ENCODE assay signal across 8 mouse cellular contexts in genomic region chr11:77808051-77808465, GRCm38 (mm10). TPM values are rescaled to one million over a fixed set of nuclear protein-coding genes. Genes with fewer than 3 reads are reported as not detected.
DNase-seq lines count a peak whose midpoint lies in the region; ATAC-seq and TF ChIP-seq lines count a peak whose summit lies in the region.

No protein-coding gene starts in this region.

- no peak for TF ChIP-seq EP300 in heart, postnatal 0 days (IDR thresholded peaks at IDR 0.05; ENCODE audit: low read depth)

- 6% methylated on average over 5 of the region's 5 CpGs for WGBS in forebrain, embryonic 12.5 days
- 5% methylated on average over 5 of the region's 5 CpGs for WGBS in forebrain, embryonic 15.5 days
- 48% methylated on average over 5 of the region's 5 CpGs for WGBS in neural tube, embryonic 13.5 days
- WGBS in neural tube, embryonic 15.5 days = 47% methylated on average over 5 of the region's 5 CpGs
- WGBS in heart, postnatal 0 days = 28% methylated on average over 5 of the region's 5 CpGs
- 49% methylated on average over 5 of the region's 5 CpGs for WGBS in stomach, embryonic 16.5 days

- peak; percentile 66 for DNase-seq in heart, postnatal 0 days (ENCODE audit: low spot score)
- no peak for DNase-seq in ovary, postnatal 14 days (ENCODE audit: low spot score)
- DNase-seq in thymus, postnatal 0 days (ENCODE audit: low spot score) = no peak

- H3K4me2 ChIP-seq in forebrain, embryonic 12.5 days = no peak overlapping the region; the same call in 1 of the 2 replicates
- H3K4me2 ChIP-seq in forebrain, embryonic 15.5 days (replicated peaks) = no peak overlapping the region
- no peak overlapping the region for H3K4me2 ChIP-seq in neural tube, embryonic 13.5 days
- no peak overlapping the region for H3K4me2 ChIP-seq in neural tube, embryonic 15.5 days
- H3K4me2 ChIP-seq in heart, postnatal 0 days (ENCODE audit: low read depth, low read length) = no peak overlapping the region; the same call in 1 of the 2 replicates
- H3K4me2 ChIP-seq in stomach, embryonic 16.5 days (ENCODE audit: low read depth, low read length) = no peak overlapping the region

- no peak for ATAC-seq in forebrain, embryonic 12.5 days (ENCODE audit: low FRiP score)
- ATAC-seq in forebrain, embryonic 15.5 days (replicated peaks) = no peak
- ATAC-seq in neural tube, embryonic 13.5 days (ENCODE audit: low read depth) = no peak
- ATAC-seq in neural tube, embryonic 15.5 days (ENCODE audit: low FRiP score) = no peak
- ATAC-seq in heart, postnatal 0 days (ENCODE audit: insufficient read depth, low read depth) = peak; percentile 78
- 0 out of 2 replicates have a peak, but pooled peaks have one; percentile 38 for ATAC-seq in stomach, embryonic 16.5 days (ENCODE audit: insufficient read depth, low FRiP score)

- H3K4me3 ChIP-seq in forebrain, embryonic 12.5 days (replicated peaks) = no peak overlapping the region
- no peak overlapping the region for H3K4me3 ChIP-seq in forebrain, embryonic 15.5 days
- H3K4me3 ChIP-seq in neural tube, embryonic 13.5 days = no peak overlapping the region
- H3K4me3 ChIP-seq in neural tube, embryonic 15.5 days (replicated peaks) = no peak overlapping the region
- H3K4me3 ChIP-seq in heart, postnatal 0 days (ENCODE audit: low read depth, low read length) = no peak overlapping the region
- no peak overlapping the region for H3K4me3 ChIP-seq in stomach, embryonic 16.5 days (replicated peaks; ENCODE audit: low read length)

- no peak overlapping the region for H3K9ac ChIP-seq in forebrain, embryonic 12.5 days
- no peak overlapping the region for H3K9ac ChIP-seq in forebrain, embryonic 15.5 days (replicated peaks)
- 0 out of 2 replicates have a peak overlapping the region, but pooled peaks have one; percentile 19 for H3K9ac ChIP-seq in neural tube, embryonic 13.5 days
- H3K9ac ChIP-seq in neural tube, embryonic 15.5 days (replicated peaks) = no peak overlapping the region
- H3K9ac ChIP-seq in heart, postnatal 0 days (replicated peaks; ENCODE audit: low read depth, low read length) = peak overlapping the region; percentile 42; the same call in 1 of the 2 replicates
- no peak overlapping the region for H3K9ac ChIP-seq in stomach, embryonic 16.5 days (ENCODE audit: low read length)

- peaks cover 37% of the 10 kb centered on the region for H3K4me1 ChIP-seq in forebrain, embryonic 12.5 days
- peaks cover 39% of the 10 kb centered on the region for H3K4me1 ChIP-seq in forebrain, embryonic 15.5 days
- peaks cover 32% of the 10 kb centered on the region for H3K4me1 ChIP-seq in neural tube, embryonic 13.5 days (replicated peaks)
- peaks cover 23% of the 10 kb centered on the region; the same call in 1 of the 2 replicates for H3K4me1 ChIP-seq in neural tube, embryonic 15.5 days
- H3K4me1 ChIP-seq in heart, postnatal 0 days (ENCODE audit: control insufficient read depth, insufficient read depth) = peaks cover 62% of the 10 kb centered on the region
- H3K4me1 ChIP-seq in stomach, embryonic 16.5 days (ENCODE audit: control insufficient read depth, insufficient read depth, low read length) = 0 out of 2 replicates have a peak, but pooled peaks cover 7% of the 10 kb centered on the region

- no peaks in the 10 kb centered on the region for H3K27me3 ChIP-seq in forebrain, embryonic 12.5 days
- no peaks in the 10 kb centered on the region for H3K27me3 ChIP-seq in forebrain, embryonic 15.5 days
- H3K27me3 ChIP-seq in neural tube, embryonic 13.5 days = no peaks in the 10 kb centered on the region
- no peaks in the 10 kb centered on the region for H3K27me3 ChIP-seq in neural tube, embryonic 15.5 days (replicated peaks)
- H3K27me3 ChIP-seq in heart, postnatal 0 days (ENCODE audit: control insufficient read depth, insufficient read depth, low read length) = no peaks in the 10 kb centered on the region
- no peaks in the 10 kb centered on the region for H3K27me3 ChIP-seq in stomach, embryonic 16.5 days (ENCODE audit: control insufficient read depth, insufficient read depth, low read length)

- H3K36me3 ChIP-seq in forebrain, embryonic 12.5 days (replicated peaks) = peaks cover 8% of the 10 kb centered on the region; the same call in 1 of the 2 replicates
- 0 out of 2 replicates have a peak, but pooled peaks cover 3% of the 10 kb centered on the region for H3K36me3 ChIP-seq in forebrain, embryonic 15.5 days
- peaks cover 8% of the 10 kb centered on the region for H3K36me3 ChIP-seq in neural tube, embryonic 13.5 days
- peaks cover 5% of the 10 kb centered on the region; the same call in 1 of the 2 replicates for H3K36me3 ChIP-seq in neural tube, embryonic 15.5 days
- peaks cover 15% of the 10 kb centered on the region for H3K36me3 ChIP-seq in heart, postnatal 0 days (replicated peaks; ENCODE audit: control insufficient read depth, insufficient read depth, low read length)
- H3K36me3 ChIP-seq in stomach, embryonic 16.5 days (ENCODE audit: control insufficient read depth, insufficient read depth, low read length) = no peaks in the 10 kb centered on the region

- no peaks in the 10 kb centered on the region for H3K9me3 ChIP-seq in forebrain, embryonic 12.5 days
- no peaks in the 10 kb centered on the region for H3K9me3 ChIP-seq in forebrain, embryonic 15.5 days
- no peaks in the 10 kb centered on the region for H3K9me3 ChIP-seq in neural tube, embryonic 13.5 days
- no peaks in the 10 kb centered on the region for H3K9me3 ChIP-seq in neural tube, embryonic 15.5 days (replicated peaks)
- H3K9me3 ChIP-seq in heart, postnatal 0 days (replicated peaks; ENCODE audit: control insufficient read depth, low read length) = no peaks in the 10 kb centered on the region
- no peaks in the 10 kb centered on the region for H3K9me3 ChIP-seq in stomach, embryonic 16.5 days (replicated peaks; ENCODE audit: control insufficient read depth, low read length)

- 0 out of 2 replicates have a peak overlapping the region, but pooled peaks have one; percentile 14 for H3K27ac ChIP-seq in forebrain, embryonic 12.5 days
- no peak overlapping the region; the same call in 1 of the 2 replicates for H3K27ac ChIP-seq in forebrain, embryonic 15.5 days (replicated peaks)
- no peak overlapping the region for H3K27ac ChIP-seq in neural tube, embryonic 13.5 days (replicated peaks)
- no peak overlapping the region for H3K27ac ChIP-seq in neural tube, embryonic 15.5 days (replicated peaks)
- H3K27ac ChIP-seq in heart, postnatal 0 days (ENCODE audit: low read depth) = peak overlapping the region; percentile 82
- no peak overlapping the region for H3K27ac ChIP-seq in stomach, embryonic 16.5 days (ENCODE audit: low read length)

- TF ChIP-seq CTCF in heart, postnatal 0 days (IDR thresholded peaks at IDR 0.05; ENCODE audit: low read depth) = no peak

RNA-seq across cellular contexts. Expression of gene Gm10277, which starts 20.5 kb away (rescaled TPM):
- 2.1 and 2.9 TPM in 2 replicates for polyA plus RNA-seq in forebrain, embryonic 12.5 days (2016; fragmentation: Nextera tagmentation; extraction: Ambion mirVana)
- polyA plus RNA-seq in forebrain, embryonic 15.5 days (2015; fragmentation: Nextera tagmentation; extraction: Ambion mirVana) = 2.4 and 2.5 TPM in 2 replicates
- 1.7 and 2.8 TPM in 2 replicates for polyA plus RNA-seq in neural tube, embryonic 13.5 days (2015; fragmentation: Nextera tagmentation; extraction: Ambion mirVana)
- 1.5 and 1.8 TPM in 2 replicates for polyA plus RNA-seq in neural tube, embryonic 15.5 days (2015; fragmentation: Nextera tagmentation; extraction: Ambion mirVana)
- not detected in 2 replicates for total RNA-seq in heart, postnatal 0 days (2014; rRNA removed; ENCODE audit: low replicate concordance)
- polyA plus RNA-seq in heart, postnatal 0 days (2015; fragmentation: Nextera tagmentation; extraction: Ambion mirVana) = 0.41 and 0.52 TPM in 2 replicates
- 1.2 and 1.4 TPM in 2 replicates for polyA plus RNA-seq in stomach, embryonic 16.5 days (2015; fragmentation: Nextera tagmentation; extraction: Ambion mirVana)
- 0.39 and 1.1 TPM in 2 replicates for polyA plus RNA-seq in thymus, postnatal 0 days (2015; fragmentation: Nextera tagmentation; extraction: Ambion mirVana)

RNA-seq across cellular contexts. Expression of gene Myo18a, which starts 45.0 kb away (rescaled TPM):
- 49.4 and 56.7 TPM in 2 replicates for polyA plus RNA-seq in forebrain, embryonic 12.5 days (2016; fragmentation: Nextera tagmentation; extraction: Ambion mirVana)
- 45.5 and 52.5 TPM in 2 replicates for polyA plus RNA-seq in forebrain, embryonic 15.5 days (2015; fragmentation: Nextera tagmentation; extraction: Ambion mirVana)
- 43.2 and 44.2 TPM in 2 replicates for polyA plus RNA-seq in neural tube, embryonic 13.5 days (2015; fragmentation: Nextera tagmentation; extraction: Ambion mirVana)
- polyA plus RNA-seq in neural tube, embryonic 15.5 days (2015; fragmentation: Nextera tagmentation; extraction: Ambion mirVana) = 39.6 and 40.8 TPM in 2 replicates
- total RNA-seq in heart, postnatal 0 days (2014; rRNA removed; ENCODE audit: low replicate concordance) = 181 and 218 TPM in 2 replicates
- polyA plus RNA-seq in heart, postnatal 0 days (2015; fragmentation: Nextera tagmentation; extraction: Ambion mirVana) = 80.0 and 82.5 TPM in 2 replicates
- polyA plus RNA-seq in stomach, embryonic 16.5 days (2015; fragmentation: Nextera tagmentation; extraction: Ambion mirVana) = 44.9 and 46.0 TPM in 2 replicates
- 25.5 and 27.5 TPM in 2 replicates for polyA plus RNA-seq in thymus, postnatal 0 days (2015; fragmentation: Nextera tagmentation; extraction: Ambion mirVana)

Comparison
In these comparisons a context has a peak if more than half of its experiments do, and no peak if none do; other contexts are left out.
1. H3K27ac ChIP-seq: peak in forebrain, embryonic 12.5 days (single experiment) and heart, postnatal 0 days (single experiment); none in forebrain, embryonic 15.5 days (single experiment), neural tube, embryonic 13.5 days (single experiment), neural tube, embryonic 15.5 days (single experiment) and stomach, embryonic 16.5 days (single experiment).
2. H3K9ac ChIP-seq: peak in neural tube, embryonic 13.5 days (single experiment) and heart, postnatal 0 days (single experiment); none in forebrain, embryonic 12.5 days (single experiment), forebrain, embryonic 15.5 days (single experiment), neural tube, embryonic 15.5 days (single experiment) and stomach, embryonic 16.5 days (single experiment).
3. ATAC-seq: peak in heart, postnatal 0 days (single experiment) and stomach, embryonic 16.5 days (single experiment); none in forebrain, embryonic 12.5 days (single experiment), forebrain, embryonic 15.5 days (single experiment), neural tube, embryonic 13.5 days (single experiment) and neural tube, embryonic 15.5 days (single experiment).